ENCODE assay signal across 33 mouse cellular contexts in genomic region chr8:70086151-70086550, GRCm38 (mm10). TPM values are rescaled to one million over a fixed set of nuclear protein-coding genes. Genes with fewer than 3 reads are reported as not detected.
"Had no signal": no experiment of that assay in that cellular context is flagged by ENCODE, and none has a peak within 500 bp of the region (broad histone marks: within the 10 kb centered on the region; RNA-seq: fewer than 3 reads in every experiment).

No protein-coding gene starts in this region.

- H3K9ac ChIP-seq: limb, embryonic 12.5 days; limb, embryonic 13.5 days; limb, embryonic 15.5 days; liver, embryonic 12.5 days; liver, embryonic 13.5 days; liver, embryonic 14.5 days; liver, embryonic 15.5 days; liver, postnatal 0 days; lung, embryonic 14.5 days; lung, embryonic 15.5 days; midbrain, embryonic 12.5 days; midbrain, embryonic 13.5 days; midbrain, embryonic 15.5 days; neural tube, embryonic 12.5 days had no signal

- H3K4me2 ChIP-seq: limb, embryonic 12.5 days; limb, embryonic 13.5 days; limb, embryonic 15.5 days; liver, embryonic 11.5 days; liver, embryonic 12.5 days; liver, embryonic 13.5 days; liver, embryonic 15.5 days; lung, embryonic 14.5 days; lung, embryonic 15.5 days; midbrain, embryonic 12.5 days; midbrain, embryonic 13.5 days; midbrain, embryonic 15.5 days had no signal

- H3K36me3 ChIP-seq: limb, embryonic 10.5 days; limb, embryonic 12.5 days; limb, embryonic 13.5 days; limb, embryonic 15.5 days; liver, embryonic 12.5 days; liver, embryonic 13.5 days; liver, embryonic 15.5 days; lung, embryonic 15.5 days; midbrain, embryonic 10.5 days; midbrain, embryonic 12.5 days; midbrain, embryonic 13.5 days; midbrain, embryonic 15.5 days; neural tube, embryonic 12.5 days had no signal

- DNase-seq: left cerebral cortex, postnatal 4 days; liver; liver, embryonic 13.5 days; liver, postnatal 0 days; lung, adult 18-20 months; lung, adult 2 months; lung, embryonic 14.5 days; lung, postnatal 10 days; lung, postnatal 14 days; lung, postnatal 36 days; lung, postnatal 4 days; midbrain, embryonic 14.5 days had no signal

- ATAC-seq: liver, embryonic 12.5 days; liver, postnatal 0 days; lung, postnatal 0 days; midbrain, embryonic 13.5 days; midbrain, embryonic 15.5 days had no signal

- H3K27ac ChIP-seq: left cerebral cortex, adult 2 months; limb, embryonic 10.5 days; limb, embryonic 12.5 days; limb, embryonic 13.5 days; limb, embryonic 15.5 days; liver, embryonic 12.5 days; liver, embryonic 13.5 days; liver, embryonic 14.5 days; liver, embryonic 15.5 days; lung, embryonic 15.5 days; macrophage; midbrain, embryonic 10.5 days; midbrain, embryonic 12.5 days; midbrain, embryonic 13.5 days; midbrain, embryonic 15.5 days; neural tube, embryonic 12.5 days had no signal

- H3K4me3 ChIP-seq: left cerebral cortex, adult 2 months; limb, embryonic 10.5 days; limb, embryonic 13.5 days; limb, embryonic 15.5 days; liver, embryonic 12.5 days; liver, embryonic 13.5 days; liver, embryonic 15.5 days; lung, embryonic 15.5 days; megakaryocyte, embryonic 14.5 days; midbrain, embryonic 10.5 days; midbrain, embryonic 12.5 days; midbrain, embryonic 13.5 days; midbrain, embryonic 15.5 days; myocyte had no signal

- H3K9me3 ChIP-seq: limb, embryonic 10.5 days; limb, embryonic 13.5 days; limb, embryonic 15.5 days; liver, embryonic 12.5 days; liver, embryonic 13.5 days; liver, embryonic 15.5 days; lung, embryonic 15.5 days; midbrain, embryonic 10.5 days; midbrain, embryonic 12.5 days; midbrain, embryonic 13.5 days; midbrain, embryonic 15.5 days; neural tube, embryonic 12.5 days had no signal

RNA-seq across cellular contexts. Expression of gene Hapln4, which starts 2.9 kb away (rescaled TPM):
- polyA plus RNA-seq: limb, embryonic 10.5 days; limb, embryonic 12.5 days; limb, embryonic 13.5 days; liver, embryonic 16.5 days; lung, embryonic 15.5 days; lung, postnatal 0 days had no signal

RNA-seq across cellular contexts. Expression of gene Ncan, which starts 34.5 kb away (rescaled TPM):
- polyA plus RNA-seq: liver, adult 2 months; liver, embryonic 12.5 days; liver, postnatal 0 days; macrophage; myocyte had no signal
